Mouse (Mus musculus) brain, embryonic 18.5 days (tissue): ENCODE measurements around the gene Cyth3.
A peak's percentile ranks its signal among the peaks of the same experiment; 100 is the strongest.

ENCODE experiments used
- DNase-seq: peaks from one replicate; pipeline ENCODE4 v3.0.0-alpha.2; 2012; ENCODE audit warnings: low read depth, low spot score

Gene Cyth3

GRCm38 (mm10) chr5:143621893-143622622 is at the start of gene Cyth3:
TSS of gene Cyth3 (plus strand) at chr5:143622447.
- peak; percentile 76 for DNase-seq

DNA sequence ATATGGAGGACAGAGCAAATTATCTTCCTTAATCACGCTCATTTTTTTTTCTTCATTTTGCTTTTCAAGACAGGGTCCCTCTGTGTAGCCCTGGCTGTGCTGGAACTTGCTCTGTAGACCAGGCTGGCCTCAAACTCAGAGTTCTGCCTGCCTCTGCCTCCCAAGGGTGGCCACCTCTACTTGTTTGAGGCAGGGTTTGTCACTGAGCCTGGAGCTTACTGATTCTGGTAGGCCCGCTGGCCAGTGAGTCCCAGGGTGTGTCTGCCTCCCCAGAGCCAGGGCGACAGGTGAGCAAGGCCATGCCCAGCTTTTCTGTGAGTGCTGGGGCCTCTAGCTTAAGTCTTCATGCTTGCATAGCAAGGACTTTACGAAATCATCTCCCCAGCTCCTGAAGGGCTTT is 49.2 kb upstream of the Cyth3 start:
- DNase-seq: no peak

GRCm38 (mm10) chr5:143574261-143575178 is 47.7 kb upstream of the Cyth3 start:
- no peak for DNase-seq

DNA sequence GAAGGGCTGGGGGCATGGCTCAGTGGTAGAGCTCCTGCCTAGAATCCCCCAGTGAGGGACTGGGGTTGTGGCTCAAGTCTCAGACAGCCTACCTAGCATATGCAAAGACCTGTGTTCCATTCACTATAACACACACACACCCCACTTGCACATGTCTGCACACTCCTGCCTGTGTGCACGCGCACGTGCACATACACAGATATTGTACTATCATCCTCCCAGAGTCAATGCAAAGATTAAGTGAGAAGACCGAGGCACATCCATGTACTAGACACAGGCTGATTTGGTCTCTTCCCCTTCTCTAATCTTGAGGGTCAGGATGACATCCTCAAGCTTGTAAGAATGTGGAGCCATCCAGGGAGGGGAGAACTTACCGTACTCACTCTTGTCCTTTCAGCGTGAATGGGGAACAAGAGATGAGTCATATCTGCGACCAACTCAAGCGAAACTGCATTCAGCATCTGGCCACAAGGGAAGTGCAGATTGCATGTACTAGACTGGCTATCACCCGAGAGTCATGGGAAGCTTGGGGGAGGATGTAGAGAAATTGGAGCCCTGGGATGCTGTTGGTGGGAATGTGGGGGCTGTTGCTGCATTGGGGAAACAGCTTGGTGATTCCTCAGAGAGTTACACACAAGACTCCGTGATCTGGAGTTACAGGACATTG is 42.6 kb upstream of the Cyth3 start:
- no peak for DNase-seq

- no peak for DNase-seq
Measured at GRCm38 (mm10) chr5:143580982-143581381, 41.3 kb upstream of the Cyth3 start.

- DNase-seq: no peak
Measured at GRCm38 (mm10) chr5:143581874-143582273, 40.4 kb upstream of the Cyth3 start.

DNA sequence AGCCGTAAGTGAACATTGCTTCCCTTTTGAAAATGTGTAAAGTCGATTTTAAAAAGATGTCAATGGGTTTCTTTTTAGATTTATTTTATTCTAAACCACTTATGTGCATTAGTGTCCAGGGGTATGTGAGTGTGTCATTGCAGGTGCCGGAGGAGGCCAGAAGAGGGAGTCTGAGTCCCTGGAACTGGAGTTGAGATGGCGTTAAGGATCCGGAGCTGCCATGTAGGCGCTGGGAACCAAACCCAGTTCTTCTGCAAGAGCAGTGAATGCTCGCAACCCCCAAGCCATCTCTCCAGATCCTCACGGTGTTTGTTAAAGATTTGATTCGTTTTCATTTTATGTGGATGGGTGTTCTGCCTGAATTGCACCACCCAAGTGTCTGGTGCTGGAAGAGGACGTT is 39.2 kb upstream of the Cyth3 start:
- DNase-seq: no peak

DNA sequence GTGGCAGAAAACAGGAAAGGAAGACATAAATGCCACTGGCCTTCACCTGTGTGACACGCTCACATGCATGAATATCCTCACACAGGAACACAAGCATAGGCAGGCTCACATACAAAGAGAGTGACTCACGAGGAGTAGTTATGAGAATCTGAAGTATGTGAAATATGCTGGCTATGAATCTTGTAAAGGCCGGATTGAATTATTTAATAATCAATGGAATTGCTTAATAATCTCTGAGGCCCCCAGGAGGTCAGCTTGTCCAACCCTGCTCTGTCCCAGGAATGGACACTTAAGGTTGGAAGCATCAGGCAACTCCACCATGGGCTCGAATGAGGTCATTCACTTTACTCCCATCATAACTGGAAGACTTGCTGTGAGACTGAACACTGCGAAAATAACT is 37.3 kb upstream of the Cyth3 start:
- no peak for DNase-seq

GRCm38 (mm10) chr5:143586386-143586785 is 35.9 kb upstream of the Cyth3 start:
- no peak for DNase-seq

GRCm38 (mm10) chr5:143589108-143589507 is 33.1 kb upstream of the Cyth3 start:
- DNase-seq: no peak

DNA sequence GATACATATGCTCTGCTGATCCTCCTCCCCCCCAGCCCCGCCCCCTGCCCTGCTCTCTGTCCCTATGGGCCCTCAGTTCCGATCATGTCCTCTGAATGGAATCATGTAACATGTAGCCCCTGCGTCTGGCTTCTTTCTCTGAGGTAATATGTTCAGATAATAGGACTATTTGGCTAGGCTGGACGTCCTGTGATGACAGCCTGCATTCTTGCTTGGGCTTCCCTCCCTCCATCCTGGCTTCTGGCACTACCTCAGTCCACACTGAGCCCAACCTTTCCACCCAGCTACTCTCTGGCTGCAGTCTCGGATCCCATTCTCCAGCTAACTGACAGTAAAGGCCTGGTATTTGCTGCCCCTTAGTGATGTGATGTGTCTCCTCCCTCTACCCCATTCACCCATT is 29.3 kb upstream of the Cyth3 start:
- no peak for DNase-seq

GRCm38 (mm10) chr5:143593563-143594146 is 28.6 kb upstream of the Cyth3 start:
- no peak for DNase-seq

- DNase-seq: no peak
Measured at GRCm38 (mm10) chr5:143594291-143595065, 27.8 kb upstream of the Cyth3 start.

- DNase-seq: no peak
Measured at GRCm38 (mm10) chr5:143602051-143602450, 20.2 kb upstream of the Cyth3 start.

GRCm38 (mm10) chr5:143604157-143604774 is 18.0 kb upstream of the Cyth3 start:
- DNase-seq: no peak

DNA sequence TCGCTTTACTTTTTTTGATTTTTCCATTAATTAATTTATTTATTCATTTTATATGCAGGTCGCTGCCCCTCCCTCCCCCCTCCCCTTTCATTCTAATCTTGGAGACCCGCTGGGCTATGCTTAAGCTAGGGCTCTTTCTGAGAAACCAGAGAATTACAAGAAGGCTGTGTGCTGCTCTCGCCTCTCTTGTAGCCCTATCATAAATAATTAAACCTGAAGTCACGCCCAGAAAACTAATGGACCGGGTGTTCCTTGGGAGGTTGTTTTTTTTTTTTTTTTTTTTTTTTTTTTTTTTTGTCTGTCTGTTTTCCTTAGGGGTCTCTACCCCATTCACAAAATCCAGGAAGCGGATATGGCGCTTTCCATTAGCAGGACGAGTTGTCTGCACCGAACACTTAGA is 15.5 kb upstream of the Cyth3 start:
- no peak for DNase-seq

- peak; percentile 64 for DNase-seq
Measured at GRCm38 (mm10) chr5:143608175-143608574, 14.1 kb upstream of the Cyth3 start.

DNA sequence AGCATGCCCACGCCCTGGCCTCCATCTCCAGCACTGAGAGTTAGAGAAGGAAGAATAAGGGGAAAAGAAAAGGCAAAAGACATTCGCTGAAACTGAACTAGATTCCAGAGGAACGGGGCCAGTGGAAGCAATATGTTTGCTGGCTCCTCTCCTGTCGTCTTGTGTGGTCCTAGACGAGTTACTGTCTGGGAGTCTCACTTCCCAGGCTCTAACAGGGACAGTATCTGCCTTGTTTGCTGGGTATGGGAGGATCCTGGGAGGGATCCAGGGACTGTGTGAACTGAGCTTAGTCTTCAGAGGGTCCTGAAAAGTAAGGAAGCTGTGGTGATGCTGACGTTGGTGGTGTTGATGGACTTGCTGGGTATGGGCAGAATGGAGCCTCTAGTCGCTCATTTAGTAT is 10.3 kb upstream of the Cyth3 start:
- no peak for DNase-seq

DNA sequence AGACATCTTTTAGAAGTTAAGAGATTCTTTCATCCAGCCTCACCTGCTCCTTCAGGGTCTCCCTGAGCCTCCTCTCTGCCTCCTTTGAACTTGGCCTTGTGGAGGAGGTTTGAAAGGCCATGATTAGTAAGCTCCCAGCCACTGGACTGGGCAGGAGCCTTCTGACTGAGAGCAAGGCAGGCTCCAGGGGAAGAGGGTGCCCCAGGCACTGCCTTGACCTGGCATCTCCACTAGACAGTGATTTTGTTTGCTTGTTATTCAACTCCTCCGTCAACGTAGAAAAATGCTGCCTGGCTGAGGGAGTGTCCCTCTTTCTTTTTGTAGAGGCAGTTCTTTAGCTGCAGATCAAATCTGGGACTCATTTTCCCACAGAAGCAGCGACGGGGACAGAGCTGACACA is 9.0 kb upstream of the Cyth3 start:
- DNase-seq: no peak

DNA sequence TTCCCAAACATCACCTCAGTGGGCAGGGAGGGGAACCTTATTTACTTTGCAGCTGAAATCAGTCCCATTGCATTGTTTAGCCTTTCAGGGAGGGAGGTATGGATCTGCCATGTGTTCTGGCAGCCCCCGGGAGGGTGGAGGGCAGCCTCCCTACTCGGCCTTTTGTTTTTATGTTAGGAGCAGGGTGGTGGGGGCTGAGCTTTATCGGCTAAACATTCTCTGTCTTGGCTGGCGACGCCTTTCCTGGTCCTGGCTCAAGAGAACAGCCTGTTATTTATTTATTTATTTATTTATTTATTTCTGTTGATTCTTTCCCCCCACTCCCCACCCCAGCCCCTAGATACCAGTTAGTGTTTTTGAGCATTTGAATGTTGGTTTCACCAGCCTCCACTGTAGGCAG is 7.7 kb upstream of the Cyth3 start:
- DNase-seq: no peak

- no peak for DNase-seq
Measured at GRCm38 (mm10) chr5:143615353-143615752, 6.9 kb upstream of the Cyth3 start.
